Mouse (Mus musculus) G1E (cell line): Measurements from ENCODE around the gene Slc3a2.

Source experiments
- CTCF ChIP-seq: IDR thresholded peaks from 2 replicates; pipeline ENCODE4 v1.5.1; 2012; ENCODE audit warnings: low read depth, low read length, inconsistent platforms, mixed read lengths
- GATA1 ChIP-seq: IDR thresholded peaks from 2 replicates; pipeline ENCODE4 v1.6.1; 2012; ENCODE audit warnings: borderline replicate concordance, low read length, inconsistent platforms, mixed read lengths
- TAL1 ChIP-seq: conservative IDR thresholded peaks from 2 replicates; pipeline ENCODE4 v1.6.1; 2012; ENCODE audit warnings: low read depth, low read length, inconsistent platforms, mixed read lengths

DNA sequence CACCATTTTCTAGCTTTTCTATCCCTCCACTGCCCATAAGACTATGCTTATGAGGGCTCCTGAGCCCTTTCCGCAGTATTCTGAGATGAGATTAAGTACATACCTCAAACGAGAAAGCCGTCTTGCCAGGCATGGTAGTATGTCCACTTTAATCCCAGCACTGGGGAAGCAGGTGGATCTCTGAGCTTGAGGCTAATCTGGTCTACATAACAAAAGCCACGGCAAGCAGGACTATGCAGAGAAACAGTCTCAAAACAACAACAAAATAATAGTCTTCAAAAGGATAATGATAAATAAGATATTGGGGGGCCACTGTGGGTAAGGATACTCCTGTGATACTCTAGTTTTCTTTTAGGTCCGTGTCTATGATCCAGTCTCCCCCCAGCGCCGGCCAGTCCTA lies 15.7 kb upstream of the Slc3a2 start:
- no peak for TF ChIP-seq CTCF
- TF ChIP-seq TAL1 = no peak
- no peak for TF ChIP-seq GATA1
